Mouse (Mus musculus): Measurements from ENCODE around the gene Dusp7. TPM values are rescaled to one million over a fixed set of nuclear protein-coding genes. Genes with fewer than 3 reads are reported as not detected.

Gene Dusp7
- polyA plus RNA-seq, 1 experiment from 2014 or later: 24.9 TPM

- H3K9me3 ChIP-seq (ENCODE audit: control insufficient read depth, low read depth, low read length): no peaks in the 10 kb centered on the region
- no peak overlapping the region for H3K4me2 ChIP-seq (replicated peaks; ENCODE audit: low read depth, low read length)
- no peak overlapping the region for H3K27ac ChIP-seq (ENCODE audit: low read length)
- no peak overlapping the region for H3K4me3 ChIP-seq (ENCODE audit: low read depth, low read length)
- no peak for ATAC-seq (ENCODE audit: insufficient number of reproducible peaks, insufficient read depth, low FRiP score, low read depth)
- no peaks in the 10 kb centered on the region for H3K27me3 ChIP-seq (ENCODE audit: control insufficient read depth, insufficient read depth, low read length)
- WGBS: 83% methylated on average over 5 of the region's 5 CpGs
- H3K9ac ChIP-seq (replicated peaks; ENCODE audit: low read depth, low read length): no peak overlapping the region
- H3K4me1 ChIP-seq (ENCODE audit: control insufficient read depth, insufficient read depth, low read length): 0 out of 2 replicates have a peak, but pooled peaks cover 6% of the 10 kb centered on the region
- H3K36me3 ChIP-seq (ENCODE audit: control insufficient read depth, insufficient read depth, low read length): no peaks in the 10 kb centered on the region
These were observed 33.7 kb downstream of the Dusp7 start for GRCm38 (mm10) chr9:106402149-106402548.

- no peak overlapping the region for H3K4me2 ChIP-seq (replicated peaks; ENCODE audit: low read depth, low read length)
- no peak overlapping the region for H3K9ac ChIP-seq (replicated peaks; ENCODE audit: low read depth, low read length)
- H3K27ac ChIP-seq (ENCODE audit: low read length): no peak overlapping the region
- no peaks in the 10 kb centered on the region for H3K27me3 ChIP-seq (ENCODE audit: control insufficient read depth, insufficient read depth, low read length)
- WGBS: 76% methylated on average over 16 of the region's 16 CpGs
- 0 out of 2 replicates have a peak, but pooled peaks cover 6% of the 10 kb centered on the region for H3K4me1 ChIP-seq (ENCODE audit: control insufficient read depth, insufficient read depth, low read length)
- no peaks in the 10 kb centered on the region for H3K9me3 ChIP-seq (ENCODE audit: control insufficient read depth, low read depth, low read length)
- no peaks in the 10 kb centered on the region for H3K36me3 ChIP-seq (ENCODE audit: control insufficient read depth, insufficient read depth, low read length)
- no peak for ATAC-seq (ENCODE audit: insufficient number of reproducible peaks, insufficient read depth, low FRiP score, low read depth)
- no peak overlapping the region for H3K4me3 ChIP-seq (ENCODE audit: low read depth, low read length)
These were observed 34.4 kb downstream of the Dusp7 start for GRCm38 (mm10) chr9:106402607-106403375.

GRCm38 (mm10) chr9:106405275-106405674, 36.8 kb downstream of the Dusp7 start:
- WGBS: 14% methylated on average over 6 of the region's 6 CpGs

GRCm38 (mm10) chr9:106406443-106407078, 38.1 kb downstream of the Dusp7 start:
- Histone ChIP-seq H3K27ac (ENCODE audit: low read length) (no peak overlapping the region), H3K4me3 (ENCODE audit: low read depth, low read length) (no peak overlapping the region), H3K36me3 (ENCODE audit: control insufficient read depth, insufficient read depth, low read length) (no peaks in the 10 kb centered on the region), H3K4me2 (replicated peaks; ENCODE audit: low read depth, low read length) (no peak overlapping the region), H3K9me3 (ENCODE audit: control insufficient read depth, low read depth, low read length) (no peaks in the 10 kb centered on the region), H3K9ac (replicated peaks; ENCODE audit: low read depth, low read length) (no peak overlapping the region), H3K4me1 (ENCODE audit: control insufficient read depth, insufficient read depth, low read length) (0 out of 2 replicates have a peak, but pooled peaks cover 6% of the 10 kb centered on the region), H3K27me3 (ENCODE audit: control insufficient read depth, insufficient read depth, low read length) (no peaks in the 10 kb centered on the region)
- whole genome bisulfite sequencing: 41% methylated on average over 8 of the region's 8 CpGs
- ATAC-seq (ENCODE audit: insufficient number of reproducible peaks, insufficient read depth, low FRiP score, low read depth): peak; percentile 25; the same call in 1 of the 2 replicates

More at GRCm38 (mm10) chr9:106405275-106405674, 36.8 kb downstream of the Dusp7 start:
- Histone ChIP-seq H3K9me3 (ENCODE audit: control insufficient read depth, low read depth, low read length) (no peaks in the 10 kb centered on the region), H3K27ac (ENCODE audit: low read length) (no peak overlapping the region), H3K4me3 (ENCODE audit: low read depth, low read length) (no peak overlapping the region), H3K9ac (replicated peaks; ENCODE audit: low read depth, low read length) (no peak overlapping the region), H3K4me1 (ENCODE audit: control insufficient read depth, insufficient read depth, low read length) (0 out of 2 replicates have a peak, but pooled peaks cover 6% of the 10 kb centered on the region), H3K36me3 (ENCODE audit: control insufficient read depth, insufficient read depth, low read length) (no peaks in the 10 kb centered on the region), H3K27me3 (ENCODE audit: control insufficient read depth, insufficient read depth, low read length) (no peaks in the 10 kb centered on the region), H3K4me2 (replicated peaks; ENCODE audit: low read depth, low read length) (no peak overlapping the region)
- no peak for ATAC-seq (ENCODE audit: insufficient number of reproducible peaks, insufficient read depth, low FRiP score, low read depth)

GRCm38 (mm10) chr9:106409096-106409495, 40.7 kb downstream of the Dusp7 start:
- ATAC-seq (ENCODE audit: insufficient number of reproducible peaks, insufficient read depth, low FRiP score, low read depth): no peak
- Histone ChIP-seq H3K9me3 (ENCODE audit: control insufficient read depth, low read depth, low read length) (no peaks in the 10 kb centered on the region), H3K4me1 (ENCODE audit: control insufficient read depth, insufficient read depth, low read length) (0 out of 2 replicates have a peak, but pooled peaks cover 6% of the 10 kb centered on the region), H3K4me3 (ENCODE audit: low read depth, low read length) (no peak overlapping the region), H3K36me3 (ENCODE audit: control insufficient read depth, insufficient read depth, low read length) (no peaks in the 10 kb centered on the region), H3K4me2 (replicated peaks; ENCODE audit: low read depth, low read length) (no peak overlapping the region), H3K9ac (replicated peaks; ENCODE audit: low read depth, low read length) (no peak overlapping the region), H3K27ac (ENCODE audit: low read length) (no peak overlapping the region), H3K27me3 (ENCODE audit: control insufficient read depth, insufficient read depth, low read length) (no peaks in the 10 kb centered on the region)
- 100% methylated on average over 4 of the region's 4 CpGs for WGBS

- no peaks in the 10 kb centered on the region for H3K27me3 ChIP-seq (ENCODE audit: control insufficient read depth, insufficient read depth, low read length)
- H3K4me3 ChIP-seq (ENCODE audit: low read depth, low read length): no peak overlapping the region
- no peaks in the 10 kb centered on the region for H3K9me3 ChIP-seq (ENCODE audit: control insufficient read depth, low read depth, low read length)
- no peaks in the 10 kb centered on the region for H3K36me3 ChIP-seq (ENCODE audit: control insufficient read depth, insufficient read depth, low read length)
- 0 out of 2 replicates have a peak, but pooled peaks cover 3% of the 10 kb centered on the region for H3K4me1 ChIP-seq (ENCODE audit: control insufficient read depth, insufficient read depth, low read length)
- no peak overlapping the region for H3K9ac ChIP-seq (replicated peaks; ENCODE audit: low read depth, low read length)
- no peak overlapping the region for H3K27ac ChIP-seq (ENCODE audit: low read length)
- WGBS: 81% methylated on average over 2 of the region's 2 CpGs
- no peak for ATAC-seq (ENCODE audit: insufficient number of reproducible peaks, insufficient read depth, low FRiP score, low read depth)
- H3K4me2 ChIP-seq (replicated peaks; ENCODE audit: low read depth, low read length): no peak overlapping the region
These were observed 41.7 kb downstream of the Dusp7 start for GRCm38 (mm10) chr9:106410086-106410650.

- H3K36me3 ChIP-seq (ENCODE audit: control insufficient read depth, insufficient read depth, low read length): no peaks in the 10 kb centered on the region
- no peak for ATAC-seq (ENCODE audit: insufficient number of reproducible peaks, insufficient read depth, low FRiP score, low read depth)
- no peak overlapping the region for H3K27ac ChIP-seq (ENCODE audit: low read length)
- H3K9me3 ChIP-seq (ENCODE audit: control insufficient read depth, low read depth, low read length): no peaks in the 10 kb centered on the region
- no peaks in the 10 kb centered on the region for H3K4me1 ChIP-seq (ENCODE audit: control insufficient read depth, insufficient read depth, low read length)
- 58% methylated on average over 9 of the region's 9 CpGs for WGBS
- no peak overlapping the region for H3K9ac ChIP-seq (replicated peaks; ENCODE audit: low read depth, low read length)
- no peak overlapping the region for H3K4me2 ChIP-seq (replicated peaks; ENCODE audit: low read depth, low read length)
- no peak overlapping the region for H3K4me3 ChIP-seq (ENCODE audit: low read depth, low read length)
- H3K27me3 ChIP-seq (ENCODE audit: control insufficient read depth, insufficient read depth, low read length): no peaks in the 10 kb centered on the region
These were observed 42.7 kb downstream of the Dusp7 start for GRCm38 (mm10) chr9:106411091-106411594.

- Histone ChIP-seq H3K27ac (ENCODE audit: low read length) (no peak overlapping the region), H3K4me3 (ENCODE audit: low read depth, low read length) (no peak overlapping the region), H3K4me1 (ENCODE audit: control insufficient read depth, insufficient read depth, low read length) (no peaks in the 10 kb centered on the region), H3K9me3 (ENCODE audit: control insufficient read depth, low read depth, low read length) (no peaks in the 10 kb centered on the region), H3K27me3 (ENCODE audit: control insufficient read depth, insufficient read depth, low read length) (no peaks in the 10 kb centered on the region), H3K4me2 (replicated peaks; ENCODE audit: low read depth, low read length) (no peak overlapping the region), H3K9ac (replicated peaks; ENCODE audit: low read depth, low read length) (no peak overlapping the region), H3K36me3 (ENCODE audit: control insufficient read depth, insufficient read depth, low read length) (no peaks in the 10 kb centered on the region)
- 65% methylated on average over 6 of the region's 6 CpGs for WGBS
- ATAC-seq (ENCODE audit: insufficient number of reproducible peaks, insufficient read depth, low FRiP score, low read depth): no peak
These were observed 43.3 kb downstream of the Dusp7 start for GRCm38 (mm10) chr9:106411729-106412128.

Data from stomach, embryonic 14.5 days (tissue).